In the genomic region with DNA sequence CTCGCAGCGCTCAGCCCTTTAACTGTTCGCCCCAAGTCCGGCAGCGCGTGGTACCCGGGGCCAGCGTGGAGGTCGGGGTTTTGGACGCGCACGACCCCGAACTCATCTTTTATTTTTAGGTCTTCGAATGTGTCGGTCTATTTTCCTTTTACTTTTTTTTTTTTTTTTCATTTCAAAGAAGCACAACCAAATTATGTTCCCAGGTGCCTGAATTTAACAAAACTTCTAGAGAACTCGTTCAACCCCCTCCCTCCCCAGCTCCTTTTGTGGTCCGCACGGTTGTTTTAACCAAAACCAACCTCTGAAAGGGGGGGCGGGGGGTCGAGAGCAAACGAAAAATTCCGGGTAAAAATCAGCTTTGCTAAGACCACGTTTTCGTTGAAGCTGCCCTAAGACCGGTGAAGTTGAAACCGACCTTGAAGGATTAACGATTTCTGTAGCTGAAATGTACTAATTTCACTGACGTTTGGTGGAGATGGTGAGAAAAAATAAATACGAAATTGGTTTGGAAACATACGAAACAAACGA, we compare ENCODE assay signal across 8 mouse cellular contexts. TPM values are rescaled to one million over a fixed set of nuclear protein-coding genes. Genes with fewer than 3 reads are reported as not detected.
DNase-seq lines count a peak whose midpoint lies in the region; ATAC-seq and TF ChIP-seq lines count a peak whose summit lies in the region.

No protein-coding gene starts in this region.

- H3K4me1 ChIP-seq in E14TG2a.4 (replicated peaks; ENCODE audit: low read depth, low read length) = peaks cover 23% of the 10 kb centered on the region
- peaks cover 44% of the 10 kb centered on the region for H3K4me1 ChIP-seq in forebrain, embryonic 10.5 days
- H3K4me1 ChIP-seq in limb, embryonic 12.5 days (replicated peaks) = peaks cover 6% of the 10 kb centered on the region

- no peak for TF ChIP-seq CTCF in E14TG2a.4 (conservative IDR thresholded peaks at IDR 0.05; ENCODE audit: low read length)

- under 1% methylated on average over 31 of the region's 31 CpGs for WGBS in forebrain, embryonic 10.5 days
- WGBS in limb, embryonic 12.5 days = 0% methylated on average over 31 of the region's 31 CpGs

- H3K9ac ChIP-seq in limb, embryonic 12.5 days (replicated peaks) = peak overlapping the region; percentile 50

- peak overlapping the region; percentile 80 for H3K4me3 ChIP-seq in E14TG2a.4 (replicated peaks; ENCODE audit: low read length)
- peak overlapping the region; percentile 99 for H3K4me3 ChIP-seq in forebrain, embryonic 10.5 days
- peak overlapping the region; percentile 62 for H3K4me3 ChIP-seq in limb, embryonic 12.5 days (replicated peaks)

- intact Hi-C loops in left cerebral cortex, postnatal 14 days (cut with DNase I) = loop anchor here (5.0 kb wide), 1 partner anchor 1954 kb away; no protein-coding TSS in a partner anchor

- peak overlapping the region; percentile 74 for H3K4me2 ChIP-seq in limb, embryonic 12.5 days

- H3K27ac ChIP-seq in forebrain, embryonic 10.5 days = peak overlapping the region; percentile 100
- H3K27ac ChIP-seq in limb, embryonic 12.5 days = 0 out of 2 replicates have a peak overlapping the region, but pooled peaks have one; percentile 96

- no peaks in the 10 kb centered on the region for H3K36me3 ChIP-seq in E14TG2a.4 (ENCODE audit: insufficient read depth, low read length)
- no peaks in the 10 kb centered on the region for H3K36me3 ChIP-seq in forebrain, embryonic 10.5 days (replicated peaks)
- H3K36me3 ChIP-seq in limb, embryonic 12.5 days = no peaks in the 10 kb centered on the region
- no peaks in the 10 kb centered on the region for H3K36me3 ChIP-seq in splenic B cell, adult 2 months (ENCODE audit: control insufficient read depth, insufficient read depth, low read length, poor library complexity, severe bottlenecking)

- H3K9me3 ChIP-seq in E14TG2a.4 (ENCODE audit: low read length) = peaks cover 4% of the 10 kb centered on the region; the same call in 1 of the 2 replicates
- H3K9me3 ChIP-seq in forebrain, embryonic 10.5 days = no peaks in the 10 kb centered on the region
- no peaks in the 10 kb centered on the region for H3K9me3 ChIP-seq in limb, embryonic 12.5 days

- peak; percentile 9 to 57 for DNase-seq in heart, adult 18-20 months
- no peak for DNase-seq in heart, adult 8-10 months (ENCODE audit: low spot score)
- DNase-seq in forebrain, embryonic 10.5 days (ENCODE audit: extremely low spot score, low spot score) = no peak
- DNase-seq in splenic B cell, adult 2 months (ENCODE audit: low read depth, low spot score) = peak; percentile 67
- no peak for DNase-seq in urinary bladder, postnatal 36 days (ENCODE audit: low spot score in 2 of 2)
- DNase-seq in left cerebral cortex, postnatal 14 days (ENCODE audit: low spot score in 2 of 2) = no peak

- no peak for ATAC-seq in limb, embryonic 12.5 days (ENCODE audit: insufficient number of reproducible peaks, insufficient read depth, low FRiP score, low TSS enrichment, low read depth)

- no peaks in the 10 kb centered on the region for H3K27me3 ChIP-seq in E14TG2a.4 (ENCODE audit: insufficient read depth, low read length)
- H3K27me3 ChIP-seq in forebrain, embryonic 10.5 days (ENCODE audit: poor library complexity, severe bottlenecking) = no peaks in the 10 kb centered on the region
- H3K27me3 ChIP-seq in limb, embryonic 12.5 days = no peaks in the 10 kb centered on the region
- peaks cover 2% of the 10 kb centered on the region for H3K27me3 ChIP-seq in splenic B cell, adult 2 months (ENCODE audit: control insufficient read depth, insufficient read depth, low read length, poor library complexity, severe bottlenecking)

RNA-seq across cellular contexts. Expression of a gene that starts 3.6 kb away (rescaled TPM):
- total RNA-seq in heart, adult 18-20 months (2021) = not detected
- total RNA-seq in heart, adult 8-10 months (2022) = not detected
- 128 and 141 TPM in 2 replicates for polyA plus RNA-seq in forebrain, embryonic 10.5 days (2016; fragmentation: Nextera tagmentation; extraction: Ambion mirVana)
- 114 and 122 TPM in 2 replicates for polyA plus RNA-seq in limb, embryonic 12.5 days (2016; fragmentation: Nextera tagmentation; extraction: Ambion mirVana)
- total RNA-seq in left cerebral cortex, postnatal 14 days (2021) = under 1 TPM; 0.18 to 0.47 TPM

RNA-seq across cellular contexts. Expression of a gene that starts 45.5 kb away (rescaled TPM):
- 10 to 100 TPM; 26.2 to 29.9 TPM for total RNA-seq in heart, adult 18-20 months (2021)
- total RNA-seq in heart, adult 8-10 months (2022) = 10 to 100 TPM; 20.0 to 27.3 (median 24.3) TPM
- polyA plus RNA-seq in forebrain, embryonic 10.5 days (2016; fragmentation: Nextera tagmentation; extraction: Ambion mirVana) = 126 and 127 TPM in 2 replicates
- polyA plus RNA-seq in limb, embryonic 12.5 days (2016; fragmentation: Nextera tagmentation; extraction: Ambion mirVana) = 151 and 169 TPM in 2 replicates
- 10 to 100 TPM; 66.6 to 82.9 TPM for total RNA-seq in left cerebral cortex, postnatal 14 days (2021)

Comparison
In these comparisons a context has a peak if more than half of its experiments do, and no peak if none do; other contexts are left out.
1. DNase-seq: peak in heart, adult 18-20 months (2 of 2) and splenic B cell, adult 2 months (single experiment); none in heart, adult 8-10 months (single experiment), forebrain, embryonic 10.5 days (single experiment), urinary bladder, postnatal 36 days (0 of 2) and left cerebral cortex, postnatal 14 days (0 of 2).
2. Peak in every context shown above with its lines, with median percentiles within 50 percentile points of each other: H3K4me3 ChIP-seq.